Mouse (Mus musculus) liver, embryonic 14.5 days (tissue): ENCODE results near the gene Crim1. TPM values are rescaled to one million over a fixed set of nuclear protein-coding genes. Genes with fewer than 3 reads are reported as not detected.

Source experiments
- ATAC-seq: fragments of 200-750 bp; cut with Nextera tagmentation; 2 replicates; pipeline ENCODE4 v1.8.0; 2017; ENCODE audit warnings: moderate number of reproducible peaks, mild to moderate bottlenecking, moderate library complexity; ENCODE audit not compliant: insufficient read depth
- DNase-seq, 3 experiments: peaks; one replicate each; pipeline ENCODE4 v3.0.0-alpha.2; 2012 to 2013; ENCODE audit warnings: low read depth in 3 of 3, low spot score in 3 of 3
- H3K27ac ChIP-seq: fragments of 300-500 bp; sonication (generic); 2 replicates; pipeline ENCODE4 v1.5.1; 2014; ENCODE audit warnings: moderate library complexity, mild to moderate bottlenecking, control low read depth, inconsistent platforms
- H3K27me3 ChIP-seq: fragments of 300-500 bp; sonication (generic); 2 replicates; pipeline ENCODE4 v1.6.1; 2014; ENCODE audit warnings: mild to moderate bottlenecking, low read length, moderate library complexity; ENCODE audit not compliant: control insufficient read depth, insufficient read depth
- H3K36me3 ChIP-seq: fragments of 300-500 bp; sonication (generic); replicated peaks from 2 replicates; pipeline ENCODE4 v1.6.1; 2014; ENCODE audit warnings: low read depth; ENCODE audit not compliant: control insufficient read depth, insufficient read depth
- H3K4me1 ChIP-seq, 2 experiments: fragments of 200-500 bp in 1 of 2; fragments of 300-500 bp in 1 of 2; sonication (generic) in 1 of 2; replicated peaks; 2 replicates each; pipeline ENCODE4 v1.6.1; 2012 to 2014; ENCODE audit warnings: antibody characterized with exemption in 1 of 2, inconsistent platforms in 1 of 2, low read length in 1 of 2; ENCODE audit not compliant: control insufficient read depth in 2 of 2, insufficient read depth in 2 of 2
- H3K4me2 ChIP-seq: fragments of 300-500 bp; sonication (generic); 2 replicates; pipeline ENCODE4 v1.6.1; 2014; ENCODE audit warnings: low read depth, mild to moderate bottlenecking, control low read depth, moderate library complexity
- H3K4me3 ChIP-seq, 2 experiments: fragments of 200-500 bp in 1 of 2; fragments of 300-500 bp in 1 of 2; sonication (generic) in 1 of 2; 2 replicates each; pipeline ENCODE4 v1.5.1; 2012 to 2014; ENCODE audit warnings: low read depth in 2 of 2, low read length in 2 of 2, mild to moderate bottlenecking in 2 of 2, control low read depth in 1 of 2, inconsistent platforms in 1 of 2, moderate library complexity in 1 of 2; ENCODE audit not compliant: insufficient read depth in 1 of 2
- H3K9ac ChIP-seq: fragments of 300-500 bp; sonication (generic); replicated peaks from 2 replicates; pipeline ENCODE4 v1.6.1; 2014; ENCODE audit warnings: mild to moderate bottlenecking, control low read depth, moderate library complexity
- H3K9me3 ChIP-seq: fragments of 300-500 bp; sonication (generic); 2 replicates; pipeline ENCODE4 v1.6.1; 2016; ENCODE audit warnings: low read length, mixed read lengths; ENCODE audit not compliant: control insufficient read depth
- CTCF ChIP-seq: IDR thresholded peaks from 2 replicates; pipeline ENCODE4 v1.5.1; 2016; ENCODE audit warnings: antibody characterized with exemption, low read depth, control low read depth
- EP300 ChIP-seq: IDR thresholded peaks from 2 replicates; pipeline ENCODE4 v1.6.1; 2016; ENCODE audit warnings: antibody characterized with exemption, low read depth
- WGBS: fragments of 180-500 bp; shearing (Covaris S2); extraction: QIAGEN DNeasy Blood & Tissue Kit; methylation state at CpG from one replicate; pipeline ENCODE4 v1.1.7; 2014; ENCODE audit not compliant: insufficient replicate concordance; 5-methylcytosine and 5-hydroxymethylcytosine counted together
- polyA plus RNA-seq, 2 experiments: library from polyadenylated mRNA; depleted of rRNA in 1 of 2; stranded (reverse) in 1 of 2; unstranded in 1 of 2; fragments of >200 nt; fragmentation: Nextera tagmentation in 1 of 2; extraction: Ambion mirVana in 1 of 2; gene quantifications; 2 replicates each; pipeline versions ENCODE4 v1.2.1 to v1.2.3; 2012 to 2014

Crim1 gene
- polyA plus RNA-seq, 2 experiments: 0.74 to 0.95 TPM

DNA sequence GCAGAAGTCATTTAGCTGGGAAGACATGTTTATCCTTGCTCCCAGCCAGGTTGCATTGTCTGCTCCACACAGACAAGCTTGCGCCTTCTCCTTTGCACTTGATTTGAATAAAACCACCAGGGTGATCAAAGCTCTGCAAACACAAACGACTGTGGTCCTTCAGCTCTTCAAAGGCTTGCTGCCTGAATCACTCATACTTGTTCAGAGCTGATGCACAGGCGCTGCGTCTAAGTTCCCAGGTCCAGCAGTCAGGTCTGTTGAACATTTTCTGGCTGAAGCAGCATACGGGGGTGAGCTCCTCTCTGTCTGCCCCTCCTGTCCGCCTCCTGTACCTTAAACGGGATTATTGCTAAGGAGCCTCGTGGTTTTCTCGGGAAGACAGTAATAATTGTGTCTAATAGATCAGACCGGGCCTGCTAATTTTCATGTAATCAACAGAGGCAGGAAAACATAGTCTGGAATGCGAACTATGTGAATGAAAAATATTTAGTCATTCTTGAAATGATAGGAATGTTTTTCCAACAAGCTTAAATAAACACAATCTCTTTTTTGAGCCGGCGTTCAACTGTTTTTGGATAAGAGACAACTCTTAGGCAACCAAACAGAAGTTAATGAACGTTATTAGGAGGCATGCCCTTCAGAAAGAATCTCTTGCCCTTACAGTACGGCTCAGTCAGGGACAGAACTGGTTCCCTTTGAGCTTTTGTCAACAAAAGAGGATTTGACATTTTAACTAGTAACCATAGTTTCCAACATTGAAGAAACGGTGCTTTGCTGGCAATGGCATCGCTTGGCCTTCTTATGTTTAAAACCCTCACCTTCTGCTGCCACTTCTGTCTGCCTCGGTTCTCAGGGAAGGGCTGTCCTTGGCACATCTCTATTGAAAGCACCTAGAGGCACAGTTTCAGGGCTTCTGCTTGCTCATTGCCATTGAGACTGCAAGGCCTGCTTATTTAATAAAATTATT is 122.6 kb downstream of the Crim1 start:
- no peak for DNase-seq
- peaks cover 11 to 36% of the 10 kb centered on the region in 2 experiments for H3K4me1 ChIP-seq
- no peak overlapping the region for H3K4me2 ChIP-seq
- WGBS: 73% methylated on average over 18 of the region's 18 CpGs
- H3K4me3 ChIP-seq: no peak overlapping the region
- H3K9me3 ChIP-seq: no peaks in the 10 kb centered on the region
- no peak overlapping the region for H3K27ac ChIP-seq
- H3K27me3 ChIP-seq: no peaks in the 10 kb centered on the region
- H3K9ac ChIP-seq: no peak overlapping the region
- TF ChIP-seq EP300 (no peak), CTCF (no peak)
- no peaks in the 10 kb centered on the region for H3K36me3 ChIP-seq
- ATAC-seq: no peak

DNA sequence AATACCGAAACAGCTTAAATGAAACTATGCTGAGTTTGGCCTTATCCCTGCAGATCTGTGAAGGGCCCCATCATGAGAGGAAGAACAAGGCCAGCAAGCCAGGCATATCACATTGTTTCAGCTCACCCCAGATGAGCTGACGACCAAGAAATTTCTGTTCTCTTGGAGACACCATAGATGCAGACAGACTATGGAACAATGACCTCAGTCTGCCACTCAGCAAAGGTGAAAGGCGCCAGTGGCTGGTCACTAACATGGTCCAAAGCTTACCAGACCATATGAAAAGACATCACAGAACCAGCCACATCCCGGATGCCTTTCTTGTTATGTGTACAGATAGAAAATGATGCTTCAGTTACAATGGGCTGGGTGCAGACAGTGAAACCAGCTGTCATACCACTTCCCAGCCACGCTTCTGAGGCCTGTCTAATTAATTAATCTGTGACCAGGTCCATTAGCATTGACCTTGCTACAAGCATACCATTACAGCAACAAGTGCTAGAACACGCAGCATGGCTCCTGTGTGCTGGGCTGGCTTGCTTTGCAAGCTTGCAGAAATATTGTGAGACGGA is 125.8 kb downstream of the Crim1 start:
- no peak for ATAC-seq
- Histone ChIP-seq H3K27ac (no peak overlapping the region), H3K4me3 (no peak overlapping the region), H3K9ac (no peak overlapping the region), H3K4me1 (peaks cover 25 to 47% of the 10 kb centered on the region in 2 experiments), H3K36me3 (no peaks in the 10 kb centered on the region), H3K27me3 (no peaks in the 10 kb centered on the region), H3K9me3 (no peaks in the 10 kb centered on the region), H3K4me2 (no peak overlapping the region)
- TF ChIP-seq CTCF (no peak), EP300 (no peak)
- DNase-seq: no peak
- 69% methylated on average over 7 of the region's 7 CpGs for WGBS

DNA sequence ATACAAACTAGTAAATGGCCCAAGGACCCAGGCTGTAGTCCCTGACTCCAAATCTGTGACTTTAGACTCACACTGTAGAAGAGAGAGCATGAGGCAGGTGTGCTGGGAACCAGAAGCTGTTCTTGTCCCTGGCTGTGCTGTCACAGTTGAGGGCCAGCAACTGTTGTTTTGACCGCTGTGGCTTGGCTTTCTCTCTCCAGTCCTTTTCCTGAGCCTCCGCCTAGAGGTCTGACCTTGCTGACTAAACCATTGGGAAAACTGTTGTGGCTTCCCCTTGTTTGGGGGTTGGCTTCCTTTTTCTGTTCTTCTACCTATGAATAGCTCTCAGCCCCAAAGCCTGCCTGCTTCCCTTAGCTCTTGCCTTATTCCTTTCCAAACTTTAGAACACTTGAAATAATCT is 126.3 kb downstream of the Crim1 start:
- H3K9me3 ChIP-seq: no peaks in the 10 kb centered on the region
- ATAC-seq (no peak), DNase-seq (no peak)
- H3K36me3 ChIP-seq: no peaks in the 10 kb centered on the region
- no peak overlapping the region for H3K27ac ChIP-seq
- 84% methylated on average over 2 of the region's 2 CpGs for WGBS
- no peaks in the 10 kb centered on the region for H3K27me3 ChIP-seq
- H3K9ac ChIP-seq: no peak overlapping the region
- TF ChIP-seq CTCF: no peak
- TF ChIP-seq EP300: no peak
- H3K4me1 ChIP-seq: peaks cover 25 to 45% of the 10 kb centered on the region in 2 experiments
- no peak overlapping the region for H3K4me2 ChIP-seq
- H3K4me3 ChIP-seq: no peak overlapping the region

DNA sequence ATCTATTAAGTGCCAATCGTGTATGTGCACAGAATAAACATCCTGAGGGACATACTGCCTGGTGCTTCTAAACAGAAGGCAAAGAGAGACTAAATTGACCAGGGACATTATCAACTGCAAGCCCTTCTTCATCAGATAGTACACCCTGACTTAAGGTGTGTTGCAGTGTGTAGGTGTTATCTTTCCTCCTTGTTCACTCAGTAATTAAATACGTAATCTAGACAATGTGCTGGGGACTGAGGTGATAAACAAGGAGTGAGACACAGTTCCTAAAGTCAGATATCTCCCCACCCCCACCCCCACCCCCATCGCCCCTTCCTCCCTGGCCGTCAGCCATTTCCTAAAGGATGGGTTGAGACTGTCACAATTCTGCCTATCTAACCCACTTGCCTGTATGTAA is 127.1 kb downstream of the Crim1 start:
- Histone ChIP-seq H3K9ac (no peak overlapping the region), H3K27me3 (no peaks in the 10 kb centered on the region), H3K4me3 (no peak overlapping the region), H3K36me3 (no peaks in the 10 kb centered on the region), H3K27ac (no peak overlapping the region; the same call in 1 of the 2 replicates), H3K4me1 (peaks cover 25 to 43% of the 10 kb centered on the region in 2 experiments), H3K9me3 (no peaks in the 10 kb centered on the region), H3K4me2 (no peak overlapping the region; the same call in 1 of the 2 replicates)
- ATAC-seq (peak; percentile 40; the same call in 1 of the 2 replicates), DNase-seq (peak in 1 of 3 experiments; percentile 24)
- TF ChIP-seq EP300 (no peak), CTCF (no peak)
- WGBS: 21% methylated on average over 4 of the region's 4 CpGs

DNA sequence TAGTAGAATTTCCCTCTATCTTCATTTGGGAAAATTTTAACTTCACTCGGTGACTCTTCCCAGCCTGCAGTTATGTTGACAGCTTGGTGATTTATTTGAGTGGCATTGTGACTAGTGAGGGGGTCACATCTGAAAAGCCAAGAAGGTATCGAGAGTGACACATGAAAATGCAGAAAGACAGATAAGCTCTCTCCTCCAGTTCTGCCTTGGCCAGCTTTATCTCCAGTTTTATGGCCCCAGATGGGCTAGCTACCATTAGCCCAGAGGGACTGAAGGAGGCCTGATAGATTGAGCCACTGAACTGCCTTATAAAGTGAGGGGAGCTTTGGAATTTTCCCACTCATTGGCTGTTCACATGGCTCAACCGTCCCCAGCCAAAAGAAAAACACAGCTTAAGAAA is 128.2 kb downstream of the Crim1 start:
- Histone ChIP-seq H3K36me3 (no peaks in the 10 kb centered on the region), H3K27ac (peak overlapping the region; percentile 81), H3K4me1 (peaks cover 25 to 40% of the 10 kb centered on the region in 2 experiments), H3K9ac (peak overlapping the region; percentile 45), H3K9me3 (no peaks in the 10 kb centered on the region), H3K4me2 (peak overlapping the region; percentile 58), H3K4me3 (no peak overlapping the region), H3K27me3 (no peaks in the 10 kb centered on the region)
- WGBS: 5% methylated on average over 3 of the region's 3 CpGs
- TF ChIP-seq EP300: peak; percentile 90
- TF ChIP-seq CTCF: no peak
- ATAC-seq (peak; percentile 94), DNase-seq (peak; percentile 77 to 81 (median 80))
